Mouse (Mus musculus) embryonic facial prominence, embryonic 12.5 days (tissue): ENCODE data around the gene Sap30. TPM values are rescaled to one million over a fixed set of nuclear protein-coding genes. Genes with fewer than 3 reads are reported as not detected.
"Not testable (repeated sequence)": the region's sequence is repeated elsewhere in the genome, so short reads cannot be mapped to it uniquely, and the experiment has no call there.

Experiments
- ATAC-seq: fragments of 200-750 bp; cut with Nextera tagmentation; 2 replicates; pipeline ENCODE4 v1.8.0; 2017; ENCODE audit not compliant: insufficient number of reproducible peaks, insufficient read depth, low FRiP score, low TSS enrichment
- H3K27ac ChIP-seq: fragments of 300-500 bp; sonication (generic); 2 replicates; pipeline ENCODE4 v1.5.1; 2016; ENCODE audit warnings: mild to moderate bottlenecking
- H3K27me3 ChIP-seq: fragments of 300-500 bp; sonication (generic); 2 replicates; pipeline ENCODE4 v1.6.1; 2016; ENCODE audit warnings: mild to moderate bottlenecking, moderate library complexity
- H3K36me3 ChIP-seq: fragments of 300-500 bp; sonication (generic); 2 replicates; pipeline ENCODE4 v1.6.1; 2016; ENCODE audit warnings: mild to moderate bottlenecking
- H3K4me1 ChIP-seq: fragments of 300-500 bp; sonication (generic); 2 replicates; pipeline ENCODE4 v1.6.1; 2016
- H3K4me2 ChIP-seq: fragments of 300-500 bp; sonication (generic); replicated peaks from 2 replicates; pipeline ENCODE4 v1.6.1; 2016; ENCODE audit warnings: mild to moderate bottlenecking, moderate library complexity
- H3K4me3 ChIP-seq: fragments of 300-500 bp; sonication (generic); 2 replicates; pipeline ENCODE4 v1.5.1; 2016; ENCODE audit warnings: mild to moderate bottlenecking
- H3K9ac ChIP-seq: fragments of 300-500 bp; sonication (generic); 2 replicates; pipeline ENCODE4 v1.6.1; 2016; ENCODE audit warnings: mild to moderate bottlenecking, moderate library complexity
- H3K9me3 ChIP-seq: fragments of 300-500 bp; sonication (generic); 2 replicates; pipeline ENCODE4 v1.6.1; 2016; ENCODE audit warnings: mild to moderate bottlenecking, moderate library complexity
- WGBS: fragments of 180-500 bp; shearing (Covaris S2); methylation state at CpG from one replicate; pipeline ENCODE4 v1.1.7; 2016; 5-methylcytosine and 5-hydroxymethylcytosine counted together
- polyA plus RNA-seq: library from polyadenylated mRNA; unstranded; fragments of >200 nt; fragmentation: Nextera tagmentation; extraction: Ambion mirVana; gene quantifications from 2 replicates; pipeline ENCODE4 v1.2.1, GENCODE M21; 2016

Sap30 gene
- polyA plus RNA-seq, 1 experiment from 2014 or later, result 69.8 TPM

- Histone ChIP-seq H3K27me3 (no peaks in the 10 kb centered on the region), H3K9ac (no peak overlapping the region), H3K27ac (no peak overlapping the region), H3K4me2 (no peak overlapping the region), H3K9me3 (no peaks in the 10 kb centered on the region), H3K36me3 (no peaks in the 10 kb centered on the region), H3K4me1 (no peaks in the 10 kb centered on the region), H3K4me3 (no peak overlapping the region)
- 41% methylated on average over 1 of the region's 1 CpGs for WGBS
- ATAC-seq, result no peak
Measured at GRCm38 (mm10) chr8:57462839-57463238, 24.8 kb downstream of the Sap30 start.

GRCm38 (mm10) chr8:57457942-57458341 lies 29.7 kb downstream of the Sap30 start:
- Histone ChIP-seq H3K27me3 (no peaks in the 10 kb centered on the region), H3K4me3 (no peak overlapping the region), H3K9ac (no peak overlapping the region), H3K4me1 (no peaks in the 10 kb centered on the region), H3K36me3 (no peaks in the 10 kb centered on the region), H3K27ac (no peak overlapping the region), H3K4me2 (no peak overlapping the region), H3K9me3 (no peaks in the 10 kb centered on the region)
- ATAC-seq, result no peak
- whole genome bisulfite sequencing, result 67% methylated on average over 3 of the region's 3 CpGs

- H3K9ac ChIP-seq, result no peak overlapping the region
- 79% methylated on average over 6 of the region's 6 CpGs for WGBS
- no peak overlapping the region for H3K27ac ChIP-seq
- no peaks in the 10 kb centered on the region for H3K36me3 ChIP-seq
- H3K4me1 ChIP-seq, result no peaks in the 10 kb centered on the region
- H3K9me3 ChIP-seq, result no peaks in the 10 kb centered on the region
- no peak overlapping the region for H3K4me3 ChIP-seq
- H3K27me3 ChIP-seq, result no peaks in the 10 kb centered on the region
- H3K4me2 ChIP-seq, result no peak overlapping the region
- no peak for ATAC-seq
Measured at GRCm38 (mm10) chr8:57457152-57457551, 30.5 kb downstream of the Sap30 start.

GRCm38 (mm10) chr8:57455765-57456164 lies 31.9 kb downstream of the Sap30 start, which contains the start of gene Scrg1:
TSS of gene Scrg1 (plus strand) at chr8:57455923.
- WGBS, result 65% methylated on average over 3 of the region's 3 CpGs
- H3K27me3 ChIP-seq, result no peaks in the 10 kb centered on the region
- no peak within 1 kb of the TSS for H3K27ac ChIP-seq
- no peaks in the 10 kb centered on the region for H3K4me1 ChIP-seq
- no peak within 1 kb of the TSS for H3K4me2 ChIP-seq
- no peak within 1 kb of the TSS for H3K9ac ChIP-seq
- no peaks in the 10 kb centered on the region for H3K9me3 ChIP-seq
- H3K4me3 ChIP-seq, result no peak within 1 kb of the TSS
- no peaks in the 10 kb centered on the region for H3K36me3 ChIP-seq
- no peak for ATAC-seq

GRCm38 (mm10) chr8:57453361-57453760 lies 34.3 kb downstream of the Sap30 start:
- H3K9ac ChIP-seq, result no peak overlapping the region
- no peak for ATAC-seq
- WGBS, result 87% methylated on average over 2 of the region's 2 CpGs
- H3K4me2 ChIP-seq, result no peak overlapping the region
- no peaks in the 10 kb centered on the region for H3K27me3 ChIP-seq
- H3K4me3 ChIP-seq, result no peak overlapping the region
- H3K4me1 ChIP-seq, result no peaks in the 10 kb centered on the region
- H3K27ac ChIP-seq, result no peak overlapping the region
- no peaks in the 10 kb centered on the region for H3K9me3 ChIP-seq
- no peaks in the 10 kb centered on the region for H3K36me3 ChIP-seq

- no peaks in the 10 kb centered on the region for H3K36me3 ChIP-seq
- no peaks in the 10 kb centered on the region for H3K4me1 ChIP-seq
- ATAC-seq, result no peak
- WGBS, result 95% methylated on average over 4 of the region's 4 CpGs
- no peak overlapping the region for H3K27ac ChIP-seq
- no peak overlapping the region for H3K4me2 ChIP-seq
- H3K9ac ChIP-seq, result no peak overlapping the region
- H3K4me3 ChIP-seq, result no peak overlapping the region
- H3K27me3 ChIP-seq, result no peaks in the 10 kb centered on the region
- no peaks in the 10 kb centered on the region for H3K9me3 ChIP-seq
Measured at GRCm38 (mm10) chr8:57451896-57452295, 35.8 kb downstream of the Sap30 start.

- H3K36me3 ChIP-seq, result no peaks in the 10 kb centered on the region
- H3K9me3 ChIP-seq, result no peaks in the 10 kb centered on the region
- no peaks in the 10 kb centered on the region for H3K4me1 ChIP-seq
- no peaks in the 10 kb centered on the region for H3K27me3 ChIP-seq
- WGBS, result 72% methylated on average over 7 of the region's 7 CpGs
- no peak overlapping the region for H3K9ac ChIP-seq
- H3K4me3 ChIP-seq, result no peak overlapping the region
- H3K27ac ChIP-seq, result no peak overlapping the region
- no peak overlapping the region for H3K4me2 ChIP-seq
- ATAC-seq, result no peak
Measured at GRCm38 (mm10) chr8:57450726-57451125, 36.9 kb downstream of the Sap30 start.

- not testable (repeated sequence) for H3K4me1 ChIP-seq, H3K27ac ChIP-seq, H3K27me3 ChIP-seq, H3K4me3 ChIP-seq, H3K9me3 ChIP-seq, H3K36me3 ChIP-seq, H3K9ac ChIP-seq, H3K4me2 ChIP-seq, ATAC-seq
- 88% methylated on average over 5 of the region's 5 CpGs for WGBS
Measured at GRCm38 (mm10) chr8:57445901-57446300, 41.8 kb downstream of the Sap30 start.

GRCm38 (mm10) chr8:57443289-57443688 lies 44.4 kb downstream of the Sap30 start:
- no peak overlapping the region for H3K27ac ChIP-seq
- no peaks in the 10 kb centered on the region for H3K9me3 ChIP-seq
- no peaks in the 10 kb centered on the region for H3K4me1 ChIP-seq
- H3K9ac ChIP-seq, result no peak overlapping the region
- WGBS, result 75% methylated on average over 4 of the region's 4 CpGs
- H3K4me2 ChIP-seq, result no peak overlapping the region
- no peak for ATAC-seq
- H3K36me3 ChIP-seq, result no peaks in the 10 kb centered on the region
- no peaks in the 10 kb centered on the region for H3K27me3 ChIP-seq
- no peak overlapping the region for H3K4me3 ChIP-seq

GRCm38 (mm10) chr8:57441556-57441955 lies 46.1 kb downstream of the Sap30 start:
- WGBS, result 83% methylated on average over 5 of the region's 5 CpGs

GRCm38 (mm10) chr8:57441131-57441530 lies 46.5 kb downstream of the Sap30 start:
- Histone ChIP-seq H3K27ac (no peak overlapping the region), H3K4me2 (no peak overlapping the region), H3K9me3 (no peaks in the 10 kb centered on the region), H3K27me3 (no peaks in the 10 kb centered on the region), H3K36me3 (no peaks in the 10 kb centered on the region), H3K4me3 (no peak overlapping the region), H3K4me1 (0 out of 2 replicates have a peak, but pooled peaks cover 4% of the 10 kb centered on the region), H3K9ac (no peak overlapping the region)
- 69% methylated on average over 4 of the region's 4 CpGs for WGBS
- ATAC-seq, result no peak

More at GRCm38 (mm10) chr8:57441556-57441955, 46.1 kb downstream of the Sap30 start:
- H3K27ac ChIP-seq, result no peak overlapping the region
- no peaks in the 10 kb centered on the region for H3K27me3 ChIP-seq
- no peaks in the 10 kb centered on the region for H3K36me3 ChIP-seq
- H3K4me2 ChIP-seq, result no peak overlapping the region
- no peak overlapping the region for H3K4me3 ChIP-seq
- H3K9ac ChIP-seq, result no peak overlapping the region
- no peaks in the 10 kb centered on the region for H3K9me3 ChIP-seq
- no peaks in the 10 kb centered on the region for H3K4me1 ChIP-seq
- ATAC-seq, result no peak

- no peak overlapping the region for H3K4me2 ChIP-seq
Measured at GRCm38 (mm10) chr8:57436437-57436796, 51.2 kb downstream of the Sap30 start.

More at GRCm38 (mm10) chr8:57436437-57436796, 51.2 kb downstream of the Sap30 start:
- Histone ChIP-seq H3K9me3 (no peaks in the 10 kb centered on the region), H3K9ac (no peak overlapping the region), H3K36me3 (no peaks in the 10 kb centered on the region), H3K4me3 (no peak overlapping the region), H3K4me1 (0 out of 2 replicates have a peak, but pooled peaks cover 9% of the 10 kb centered on the region), H3K27me3 (no peaks in the 10 kb centered on the region), H3K27ac (0 out of 2 replicates have a peak overlapping the region, but pooled peaks have one; percentile 23)
- WGBS, result 78% methylated on average over 9 of the region's 9 CpGs
- ATAC-seq, result no peak
